Mouse (Mus musculus): ENCODE measurements at regions not wholly inside any gene's neighbourhood (a gene's known extent, or its start where the extent isn't known, plus 50 kb on each side); places are given as distances from the start of the nearest gene placed in this dataset.

- Histone ChIP-seq H3K27me3 (no peaks in the 10 kb centered on the region), H3K4me2 (no peak overlapping the region), H3K36me3 (no peaks in the 10 kb centered on the region), H3K9ac (no peak overlapping the region), H3K9me3 (replicated peaks) (no peaks in the 10 kb centered on the region), H3K4me1 (replicated peaks) (no peaks in the 10 kb centered on the region), H3K4me3 (no peak overlapping the region), H3K27ac (no peak overlapping the region)
- no peak for ATAC-seq (replicated peaks; ENCODE audit: insufficient number of reproducible peaks, insufficient read depth, low FRiP score, low read depth)
- 56% methylated on average over 11 of the region's 11 CpGs for WGBS
Measured at GRCm38 (mm10) chr1:128824916-128825683, 233.0 kb upstream of the Cxcr4 start.

GRCm38 (mm10) chr1:128824235-128824634, 232.1 kb upstream of the Cxcr4 start:
- Histone ChIP-seq H3K27me3 (no peaks in the 10 kb centered on the region), H3K4me2 (no peak overlapping the region), H3K9me3 (replicated peaks) (no peaks in the 10 kb centered on the region), H3K4me1 (replicated peaks) (no peaks in the 10 kb centered on the region), H3K36me3 (no peaks in the 10 kb centered on the region), H3K9ac (no peak overlapping the region), H3K27ac (no peak overlapping the region), H3K4me3 (no peak overlapping the region)
- ATAC-seq (replicated peaks; ENCODE audit: insufficient number of reproducible peaks, insufficient read depth, low FRiP score, low read depth), result no peak
- 6% methylated on average over 8 of the region's 8 CpGs for whole genome bisulfite sequencing

GRCm38 (mm10) chr1:128821991-128822390, 229.9 kb upstream of the Cxcr4 start:
- H3K4me2 ChIP-seq, result no peak overlapping the region
- no peak for ATAC-seq (replicated peaks; ENCODE audit: insufficient number of reproducible peaks, insufficient read depth, low FRiP score, low read depth)
- no peaks in the 10 kb centered on the region for H3K9me3 ChIP-seq (replicated peaks)
- H3K4me3 ChIP-seq, result no peak overlapping the region
- H3K36me3 ChIP-seq, result no peaks in the 10 kb centered on the region
- no peaks in the 10 kb centered on the region for H3K27me3 ChIP-seq
- H3K4me1 ChIP-seq (replicated peaks), result no peaks in the 10 kb centered on the region
- H3K9ac ChIP-seq, result no peak overlapping the region
- H3K27ac ChIP-seq, result no peak overlapping the region
- WGBS, result 69% methylated on average over 6 of the region's 6 CpGs

- Histone ChIP-seq H3K9ac (no peak overlapping the region), H3K9me3 (replicated peaks) (no peaks in the 10 kb centered on the region), H3K27me3 (no peaks in the 10 kb centered on the region), H3K4me1 (replicated peaks) (no peaks in the 10 kb centered on the region), H3K4me2 (no peak overlapping the region), H3K4me3 (no peak overlapping the region), H3K27ac (no peak overlapping the region), H3K36me3 (no peaks in the 10 kb centered on the region)
- ATAC-seq (replicated peaks; ENCODE audit: insufficient number of reproducible peaks, insufficient read depth, low FRiP score, low read depth), result no peak
- 87% methylated on average over 1 of the region's 1 CpGs for WGBS
Measured at GRCm38 (mm10) chr1:128820527-128820926, 228.4 kb upstream of the Cxcr4 start.

DNA sequence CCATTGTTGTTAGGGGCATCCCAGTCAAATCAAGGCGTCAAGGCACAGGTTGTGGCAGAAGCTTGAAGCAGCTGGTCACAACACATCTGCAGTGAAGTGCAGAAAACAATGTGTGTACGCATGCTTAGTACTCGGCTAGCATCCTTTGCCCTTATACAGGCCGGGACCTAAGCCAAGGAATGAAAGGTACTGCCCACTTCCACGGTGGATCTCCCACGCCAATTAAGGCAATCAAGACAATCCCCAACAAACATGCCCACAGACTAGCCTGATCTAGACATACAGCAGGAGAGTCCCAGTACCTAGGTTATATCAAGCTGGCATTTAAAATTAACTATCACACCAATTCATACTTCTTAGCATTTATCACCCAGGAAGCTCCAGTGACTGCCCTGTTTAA, 227.5 kb upstream of the Cxcr4 start:
- no peak overlapping the region for H3K27ac ChIP-seq
- H3K4me3 ChIP-seq, result no peak overlapping the region
- 90% methylated on average over 6 of the region's 6 CpGs for WGBS
- H3K4me1 ChIP-seq (replicated peaks), result no peaks in the 10 kb centered on the region
- H3K9ac ChIP-seq, result no peak overlapping the region
- no peaks in the 10 kb centered on the region for H3K36me3 ChIP-seq
- H3K4me2 ChIP-seq, result no peak overlapping the region
- no peak for ATAC-seq (replicated peaks; ENCODE audit: insufficient number of reproducible peaks, insufficient read depth, low FRiP score, low read depth)
- no peaks in the 10 kb centered on the region for H3K9me3 ChIP-seq (replicated peaks)
- no peaks in the 10 kb centered on the region for H3K27me3 ChIP-seq

DNA sequence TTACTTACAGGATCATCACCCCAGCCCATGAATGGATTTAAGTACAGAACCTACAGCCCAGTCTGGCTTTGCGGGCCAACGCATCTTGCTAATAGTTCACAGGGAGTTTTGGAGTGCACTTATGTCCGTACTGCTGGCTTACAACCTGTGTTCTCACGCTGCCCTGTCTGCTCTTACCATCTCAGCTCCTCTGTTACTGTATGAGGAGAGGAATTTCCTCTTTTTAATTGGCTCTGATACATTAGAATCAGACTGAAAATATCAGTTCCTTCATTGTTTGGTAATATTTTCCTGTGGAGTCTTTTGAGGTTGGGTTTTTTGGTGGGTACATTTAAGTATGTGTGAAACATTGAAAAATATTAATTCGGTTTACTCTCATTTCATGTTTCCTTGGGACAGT, 221.3 kb upstream of the Cxcr4 start:
- H3K9ac ChIP-seq, result no peak overlapping the region
- ATAC-seq (replicated peaks; ENCODE audit: insufficient number of reproducible peaks, insufficient read depth, low FRiP score, low read depth), result no peak
- H3K27ac ChIP-seq, result no peak overlapping the region
- H3K27me3 ChIP-seq, result no peaks in the 10 kb centered on the region
- H3K4me1 ChIP-seq (replicated peaks), result no peaks in the 10 kb centered on the region
- no peak overlapping the region for H3K4me2 ChIP-seq
- H3K9me3 ChIP-seq (replicated peaks), result no peaks in the 10 kb centered on the region
- 78% methylated on average over 5 of the region's 5 CpGs for WGBS
- no peaks in the 10 kb centered on the region for H3K36me3 ChIP-seq
- no peak overlapping the region for H3K4me3 ChIP-seq

DNA sequence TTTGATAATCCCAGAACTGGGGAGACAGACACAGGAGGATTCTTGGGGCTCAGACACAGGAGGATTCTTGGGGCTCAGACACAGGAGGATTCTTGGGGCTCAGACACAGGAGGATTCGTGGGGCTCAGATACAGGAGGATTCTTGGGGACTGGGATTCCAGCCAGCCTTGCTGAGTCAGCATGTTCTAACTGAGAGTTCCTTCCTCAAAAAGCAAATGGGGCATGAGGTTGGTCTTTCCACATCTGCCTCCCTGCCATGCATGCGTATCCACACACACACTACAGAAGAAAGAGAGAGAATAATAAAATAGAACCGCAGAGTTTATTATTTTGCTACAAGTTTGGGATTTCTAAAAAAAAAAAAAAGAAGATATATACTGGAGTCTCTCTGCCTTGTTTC, 218.8 kb upstream of the Cxcr4 start:
- no peaks in the 10 kb centered on the region for H3K36me3 ChIP-seq
- no peak overlapping the region for H3K27ac ChIP-seq
- H3K4me2 ChIP-seq, result no peak overlapping the region
- H3K9me3 ChIP-seq (replicated peaks), result no peaks in the 10 kb centered on the region
- H3K27me3 ChIP-seq, result no peaks in the 10 kb centered on the region
- H3K4me3 ChIP-seq, result no peak overlapping the region
- no peak for ATAC-seq (replicated peaks; ENCODE audit: insufficient number of reproducible peaks, insufficient read depth, low FRiP score, low read depth)
- no peak overlapping the region for H3K9ac ChIP-seq
- WGBS, result 81% methylated on average over 3 of the region's 3 CpGs
- no peaks in the 10 kb centered on the region for H3K4me1 ChIP-seq (replicated peaks)

- WGBS, result 75% methylated on average over 2 of the region's 2 CpGs
- no peak for ATAC-seq (replicated peaks; ENCODE audit: insufficient number of reproducible peaks, insufficient read depth, low FRiP score, low read depth)
Measured at GRCm38 (mm10) chr1:128810094-128810493, 218.0 kb upstream of the Cxcr4 start.

DNA sequence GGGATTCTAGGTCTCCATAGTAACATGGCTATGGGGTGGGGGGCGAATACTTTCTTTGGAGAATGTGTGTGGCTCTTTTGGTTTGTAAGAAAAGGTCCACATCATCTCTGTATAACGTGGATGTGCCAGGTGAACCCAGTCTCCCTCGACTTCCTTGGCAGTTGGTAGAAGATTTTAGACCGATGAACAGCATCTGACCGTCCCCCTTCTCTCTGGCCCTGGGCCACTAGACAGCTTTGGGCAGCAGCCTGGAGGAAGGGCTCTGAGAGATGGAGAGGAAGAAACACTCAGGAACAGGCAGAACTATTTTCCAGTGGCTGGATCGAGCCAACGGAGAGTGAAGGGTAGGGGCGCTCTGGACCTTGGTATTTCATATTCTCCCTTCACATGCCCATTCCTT, 217.5 kb upstream of the Cxcr4 start:
- Histone ChIP-seq H3K9ac (no peak overlapping the region), H3K4me3 (no peak overlapping the region), H3K27ac (no peak overlapping the region), H3K4me1 (replicated peaks) (no peaks in the 10 kb centered on the region), H3K4me2 (no peak overlapping the region), H3K9me3 (replicated peaks) (no peaks in the 10 kb centered on the region), H3K27me3 (no peaks in the 10 kb centered on the region), H3K36me3 (no peaks in the 10 kb centered on the region)
- ATAC-seq (replicated peaks; ENCODE audit: insufficient number of reproducible peaks, insufficient read depth, low FRiP score, low read depth), result no peak
- WGBS, result 85% methylated on average over 8 of the region's 8 CpGs

More at GRCm38 (mm10) chr1:128810094-128810493, 218.0 kb upstream of the Cxcr4 start:
- Histone ChIP-seq H3K36me3 (no peaks in the 10 kb centered on the region), H3K4me1 (replicated peaks) (no peaks in the 10 kb centered on the region), H3K27ac (no peak overlapping the region), H3K4me2 (no peak overlapping the region), H3K9me3 (replicated peaks) (no peaks in the 10 kb centered on the region), H3K27me3 (no peaks in the 10 kb centered on the region), H3K9ac (no peak overlapping the region), H3K4me3 (no peak overlapping the region)

GRCm38 (mm10) chr1:128808599-128808998, 216.5 kb upstream of the Cxcr4 start:
- H3K36me3 ChIP-seq, result no peaks in the 10 kb centered on the region
- no peaks in the 10 kb centered on the region for H3K27me3 ChIP-seq
- no peak for ATAC-seq (replicated peaks; ENCODE audit: insufficient number of reproducible peaks, insufficient read depth, low FRiP score, low read depth)
- no peak overlapping the region for H3K4me3 ChIP-seq
- H3K4me1 ChIP-seq (replicated peaks), result peaks cover 4% of the 10 kb centered on the region
- H3K4me2 ChIP-seq, result no peak overlapping the region
- H3K9ac ChIP-seq, result no peak overlapping the region
- no peaks in the 10 kb centered on the region for H3K9me3 ChIP-seq (replicated peaks)
- H3K27ac ChIP-seq, result no peak overlapping the region
- WGBS, result 80% methylated on average over 5 of the region's 5 CpGs

DNA sequence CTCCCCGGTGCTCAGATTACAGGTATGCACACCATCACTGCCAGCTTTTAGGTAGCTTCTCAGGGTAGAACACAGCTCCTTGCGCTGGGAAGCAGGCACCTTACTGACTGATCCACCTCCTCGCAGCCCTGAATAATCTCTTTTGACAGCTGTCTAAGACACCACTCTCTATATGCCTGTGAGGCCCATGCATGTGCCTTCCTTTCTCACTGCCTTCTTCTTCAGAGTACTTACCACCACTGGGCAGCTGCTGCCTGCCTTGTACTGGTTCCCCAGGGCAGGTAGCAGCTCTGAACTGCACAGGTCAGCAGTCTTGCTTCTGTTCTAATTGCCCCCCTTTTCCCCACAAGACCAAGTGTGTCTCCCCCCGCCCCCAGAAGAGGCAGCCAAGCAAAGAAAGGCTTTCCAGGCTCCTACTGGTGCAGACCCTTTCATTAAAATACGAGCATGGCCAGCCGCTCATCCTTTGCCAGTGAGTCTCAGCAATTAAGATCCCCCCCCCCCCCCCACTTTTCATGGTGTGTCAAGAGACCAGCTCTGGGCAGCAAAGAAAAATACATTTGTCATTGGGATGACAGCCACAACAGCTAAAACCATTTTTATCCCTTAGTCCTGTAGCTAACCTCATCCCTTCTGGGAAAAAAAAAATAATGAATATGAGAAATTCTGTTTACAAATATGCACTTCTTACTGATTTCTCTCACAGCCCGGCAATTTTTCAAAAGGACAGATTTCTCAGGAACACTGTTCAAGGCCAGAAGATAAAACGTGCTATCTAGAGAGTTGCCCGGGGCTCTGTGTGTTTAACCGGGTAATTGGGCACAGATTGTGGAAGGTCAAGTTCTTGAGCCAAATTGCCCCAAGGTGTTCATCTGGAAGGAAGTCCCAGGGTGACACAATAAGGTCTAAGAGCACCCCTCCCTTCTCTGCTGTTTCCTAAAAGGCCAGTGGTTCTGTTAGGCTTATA, 213.9 kb upstream of the Cxcr4 start:
- H3K27me3 ChIP-seq, result peaks cover 7% of the 10 kb centered on the region
- WGBS, result 58% methylated on average over 10 of the region's 10 CpGs
- no peak overlapping the region for H3K4me2 ChIP-seq
- H3K9ac ChIP-seq, result no peak overlapping the region
- H3K4me3 ChIP-seq, result no peak overlapping the region
- ATAC-seq (replicated peaks; ENCODE audit: insufficient number of reproducible peaks, insufficient read depth, low FRiP score, low read depth), result no peak
- H3K4me1 ChIP-seq (replicated peaks), result peaks cover 4% of the 10 kb centered on the region
- no peaks in the 10 kb centered on the region for H3K9me3 ChIP-seq (replicated peaks)
- H3K27ac ChIP-seq, result no peak overlapping the region
- no peaks in the 10 kb centered on the region for H3K36me3 ChIP-seq
